Mouse (Mus musculus) limb, embryonic 14.5 days (tissue): ENCODE measurements at regions not wholly inside any gene's neighbourhood (a gene's known extent, or its start where the extent isn't known, plus 50 kb on each side); places are given as distances from the start of the nearest gene placed in this dataset.

Experiments
- ATAC-seq: fragments of 200-750 bp; cut with Nextera tagmentation; 2 replicates; pipeline ENCODE4 v1.8.0; 2017; ENCODE audit warnings: low read depth, moderate number of reproducible peaks, moderate TSS enrichment; ENCODE audit not compliant: low FRiP score
- DNase-seq: peaks from one replicate; pipeline ENCODE4 v3.0.0-alpha.2; 2015; ENCODE audit warnings: low spot score
- H3K27ac ChIP-seq: fragments of 300-500 bp; sonication (generic); replicated peaks from 2 replicates; pipeline ENCODE4 v1.5.1; 2014; ENCODE audit warnings: low read depth, mild to moderate bottlenecking, low read length, moderate library complexity, mixed read lengths
- H3K27me3 ChIP-seq: fragments of 300-500 bp; sonication (generic); 2 replicates; pipeline ENCODE4 v1.6.1; 2014; ENCODE audit warnings: low read length, mixed read lengths; ENCODE audit not compliant: control insufficient read depth, insufficient read depth
- H3K36me3 ChIP-seq: fragments of 300-500 bp; sonication (generic); 2 replicates; pipeline ENCODE4 v1.6.1; 2014; ENCODE audit warnings: mild to moderate bottlenecking, low read length, moderate library complexity, mixed read lengths; ENCODE audit not compliant: control insufficient read depth, insufficient read depth
- H3K4me1 ChIP-seq: fragments of 300-500 bp; sonication (generic); 2 replicates; pipeline ENCODE4 v1.6.1; 2014; ENCODE audit warnings: antibody characterized with exemption, low read length, mixed read lengths; ENCODE audit not compliant: control insufficient read depth, insufficient read depth
- H3K4me2 ChIP-seq: fragments of 300-500 bp; sonication (generic); replicated peaks from 2 replicates; pipeline ENCODE4 v1.6.1; 2014; ENCODE audit warnings: low read depth, mild to moderate bottlenecking, low read length, moderate library complexity; ENCODE audit not compliant: severe bottlenecking
- H3K4me3 ChIP-seq: fragments of 300-500 bp; sonication (generic); replicated peaks from 2 replicates; pipeline ENCODE4 v1.5.1; 2014; ENCODE audit warnings: low read length
- H3K9ac ChIP-seq: fragments of 300-500 bp; sonication (generic); 2 replicates; pipeline ENCODE4 v1.6.1; 2014; ENCODE audit warnings: mild to moderate bottlenecking, low read depth, low read length, moderate library complexity; ENCODE audit not compliant: severe bottlenecking
- H3K9me3 ChIP-seq: fragments of 300-500 bp; sonication (generic); 2 replicates; pipeline ENCODE4 v1.6.1; 2016; ENCODE audit warnings: low read length; ENCODE audit not compliant: control insufficient read depth
- POLR2A ChIP-seq: fragments of 200-500 bp; IDR thresholded peaks from 2 replicates; pipeline ENCODE4 v1.8.0; 2012; ENCODE audit warnings: inconsistent platforms, mild to moderate bottlenecking, moderate library complexity, borderline replicate concordance; ENCODE audit not compliant: insufficient read depth, insufficient read length; ENCODE audit errors: extremely low read depth
- WGBS: fragments of 180-500 bp; shearing (Covaris S2); extraction: QIAGEN DNeasy Blood & Tissue Kit; methylation state at CpG from one replicate; pipeline ENCODE4 v1.1.7; 2014; 5-methylcytosine and 5-hydroxymethylcytosine counted together

- H3K36me3 ChIP-seq = no peaks in the 10 kb centered on the region
- no peak for TF ChIP-seq POLR2A
- DNase-seq (no peak), ATAC-seq (no peak)
- H3K27me3 ChIP-seq = no peaks in the 10 kb centered on the region
- 48% methylated on average over 10 of the region's 10 CpGs for WGBS
- H3K4me1 ChIP-seq = peaks cover 10% of the 10 kb centered on the region
- no peaks in the 10 kb centered on the region for H3K9me3 ChIP-seq
- H3K4me2 ChIP-seq = no peak overlapping the region
- no peak overlapping the region for H3K27ac ChIP-seq
- no peak overlapping the region for H3K9ac ChIP-seq
- no peak overlapping the region for H3K4me3 ChIP-seq
These were observed 362.2 kb upstream of the Gm10131 start for GRCm38 (mm10) chr8:34473769-34474168.

- Histone ChIP-seq H3K9me3 (no peaks in the 10 kb centered on the region), H3K4me2 (no peak overlapping the region), H3K4me1 (peaks cover 10% of the 10 kb centered on the region), H3K27ac (no peak overlapping the region), H3K4me3 (no peak overlapping the region), H3K9ac (no peak overlapping the region), H3K27me3 (no peaks in the 10 kb centered on the region), H3K36me3 (no peaks in the 10 kb centered on the region)
- ATAC-seq = no peak
- DNase-seq = no peak
- no peak for TF ChIP-seq POLR2A
- 50% methylated on average over 1 of the region's 1 CpGs for WGBS
These were observed 361.8 kb upstream of the Gm10131 start for GRCm38 (mm10) chr8:34473301-34473700.

DNA sequence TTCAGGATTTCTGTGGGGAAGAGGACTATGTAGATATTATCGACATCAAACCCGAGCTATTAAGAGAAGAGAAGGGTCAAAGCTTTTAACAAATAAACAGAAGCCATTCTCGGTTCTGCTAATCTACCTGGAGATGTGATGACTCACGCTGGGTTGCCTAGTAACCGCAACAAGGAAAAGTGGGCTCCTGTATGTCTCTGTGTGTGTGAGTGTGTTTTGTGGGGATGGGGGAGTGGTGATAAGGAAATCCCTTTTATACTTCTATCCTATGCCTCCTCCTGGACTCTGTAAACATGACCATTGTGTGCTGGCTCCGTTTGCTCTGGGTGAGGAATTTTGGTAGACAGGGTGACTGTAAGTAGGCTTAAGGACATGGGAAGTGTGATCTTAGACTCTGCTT, 361.3 kb upstream of the Gm10131 start:
- no peak for DNase-seq

GRCm38 (mm10) chr8:34472434-34472833, 360.9 kb upstream of the Gm10131 start:
- Histone ChIP-seq H3K4me1 (peaks cover 10% of the 10 kb centered on the region), H3K36me3 (no peaks in the 10 kb centered on the region), H3K4me2 (no peak overlapping the region), H3K9me3 (no peaks in the 10 kb centered on the region), H3K27ac (no peak overlapping the region), H3K4me3 (no peak overlapping the region), H3K9ac (no peak overlapping the region), H3K27me3 (no peaks in the 10 kb centered on the region)
- WGBS = 22% methylated on average over 8 of the region's 8 CpGs
- ATAC-seq (peak; percentile 57; the same call in 1 of the 2 replicates), DNase-seq (no peak)
- no peak for TF ChIP-seq POLR2A

More for the DNA sequence above, 361.3 kb upstream of the Gm10131 start:
- H3K4me2 ChIP-seq = no peak overlapping the region
- no peak overlapping the region for H3K9ac ChIP-seq
- no peak for ATAC-seq
- H3K27me3 ChIP-seq = no peaks in the 10 kb centered on the region
- H3K4me3 ChIP-seq = no peak overlapping the region
- 35% methylated on average over 6 of the region's 6 CpGs for WGBS
- no peak for TF ChIP-seq POLR2A
- no peaks in the 10 kb centered on the region for H3K9me3 ChIP-seq
- peaks cover 10% of the 10 kb centered on the region for H3K4me1 ChIP-seq
- no peak overlapping the region for H3K27ac ChIP-seq
- no peaks in the 10 kb centered on the region for H3K36me3 ChIP-seq

DNA sequence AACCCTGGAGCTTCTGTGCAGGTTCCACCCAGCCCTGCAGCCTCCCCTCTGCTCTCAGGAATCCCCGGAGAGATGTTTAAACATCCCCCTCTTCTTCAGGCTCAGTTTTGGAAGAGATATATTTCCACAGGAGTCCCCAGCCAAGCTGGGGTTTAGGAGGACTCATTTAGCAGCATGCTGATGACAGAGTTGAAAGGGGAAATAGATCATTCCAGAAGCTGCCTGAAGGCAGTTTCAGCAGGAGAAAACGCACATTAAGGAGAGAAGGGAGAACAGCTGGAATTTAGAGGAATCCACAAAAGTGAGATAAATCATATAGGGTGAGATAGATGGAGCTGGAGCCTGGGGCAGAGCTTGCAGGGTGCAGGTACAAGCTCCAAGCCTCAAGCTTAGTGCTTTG, 357.6 kb upstream of the Gm10131 start:
- Histone ChIP-seq H3K4me3 (no peak overlapping the region), H3K36me3 (no peaks in the 10 kb centered on the region), H3K4me1 (peaks cover 10% of the 10 kb centered on the region), H3K4me2 (no peak overlapping the region), H3K9me3 (no peaks in the 10 kb centered on the region), H3K27ac (no peak overlapping the region), H3K9ac (no peak overlapping the region), H3K27me3 (no peaks in the 10 kb centered on the region)
- 22% methylated on average over 2 of the region's 2 CpGs for WGBS
- TF ChIP-seq POLR2A = no peak
- DNase-seq = no peak
- no peak for ATAC-seq

- no peaks in the 10 kb centered on the region for H3K9me3 ChIP-seq
- 49% methylated on average over 5 of the region's 5 CpGs for WGBS
- H3K4me1 ChIP-seq = no peaks in the 10 kb centered on the region
- ATAC-seq (no peak), DNase-seq (peak; percentile 30)
- no peak overlapping the region for H3K27ac ChIP-seq
- TF ChIP-seq POLR2A = no peak
- no peaks in the 10 kb centered on the region for H3K27me3 ChIP-seq
- no peak overlapping the region for H3K4me2 ChIP-seq
- no peak overlapping the region for H3K4me3 ChIP-seq
- H3K9ac ChIP-seq = no peak overlapping the region
- no peaks in the 10 kb centered on the region for H3K36me3 ChIP-seq
These were observed 355.3 kb upstream of the Gm10131 start for GRCm38 (mm10) chr8:34466786-34467364.
